Mouse (Mus musculus) thymus, adult 2 months (tissue): Measurements from ENCODE around the gene Soga3. TPM values are rescaled to one million over a fixed set of nuclear protein-coding genes. Genes with fewer than 3 reads are reported as not detected.

ENCODE experiments used
- DNase-seq: peaks from one replicate; pipeline ENCODE4 v3.0.0; 2021
- H3K27ac ChIP-seq: fragments of 200-500 bp; 2 replicates; pipeline ENCODE4 v1.5.1; 2012; ENCODE audit warnings: low read length, control low read depth; ENCODE audit not compliant: control insufficient read depth, insufficient read depth
- H3K27me3 ChIP-seq: fragments of 200-500 bp; 2 replicates; pipeline ENCODE4 v1.6.1; 2012; ENCODE audit warnings: mild to moderate bottlenecking, low read length, moderate library complexity, mixed read lengths; ENCODE audit not compliant: control insufficient read depth, insufficient read depth
- H3K36me3 ChIP-seq: fragments of 200-500 bp; 2 replicates; pipeline ENCODE4 v1.6.1; 2012; ENCODE audit warnings: mild to moderate bottlenecking, low read length, moderate library complexity; ENCODE audit not compliant: control insufficient read depth, insufficient read depth
- H3K4me1 ChIP-seq: fragments of 200-500 bp; replicated peaks from 2 replicates; pipeline ENCODE4 v1.6.1; 2012; ENCODE audit warnings: low read length; ENCODE audit not compliant: control insufficient read depth, insufficient read depth
- H3K4me3 ChIP-seq: fragments of 200-500 bp; 2 replicates; pipeline ENCODE4 v1.5.1; 2012; ENCODE audit warnings: mild to moderate bottlenecking, low read length, control low read depth, moderate library complexity; ENCODE audit not compliant: control insufficient read depth, insufficient read depth
- CTCF ChIP-seq: fragments of 200-500 bp; IDR thresholded peaks from 2 replicates; pipeline ENCODE4 v1.5.1; 2012; ENCODE audit warnings: mild to moderate bottlenecking, control low read depth, low read length, moderate library complexity, borderline replicate concordance; ENCODE audit not compliant: control insufficient read depth, poor library complexity, insufficient read depth; ENCODE audit errors: extremely low read depth
- POLR2A ChIP-seq: fragments of 200-500 bp; IDR thresholded peaks from 2 replicates; pipeline ENCODE4 v1.6.1; 2012; ENCODE audit warnings: mild to moderate bottlenecking, low read length, control low read depth, moderate library complexity; ENCODE audit not compliant: control insufficient read depth, poor library complexity, insufficient read depth; ENCODE audit errors: extremely low read depth
- WGBS: fragments of 180-500 bp; shearing (Covaris S2); methylation state at CpG from one replicate; pipeline ENCODE4 v1.1.7; 2018; 5-methylcytosine and 5-hydroxymethylcytosine counted together
- polyA plus RNA-seq: library from polyadenylated mRNA; depleted of rRNA; stranded (reverse); fragments of >200 nt; gene quantifications from 2 replicates; pipeline ENCODE4 v1.2.3, GENCODE M21; 2012

Soga3 gene
- polyA plus RNA-seq, 1 experiment, result 0.13 TPM

- 27% methylated on average over 2 of the region's 2 CpGs for WGBS
- no peak for DNase-seq
- Histone ChIP-seq H3K27ac (no peak overlapping the region), H3K27me3 (no peaks in the 10 kb centered on the region), H3K4me1 (no peaks in the 10 kb centered on the region), H3K36me3 (no peaks in the 10 kb centered on the region), H3K4me3 (no peak overlapping the region)
- no peak for TF ChIP-seq CTCF
- TF ChIP-seq POLR2A, result no peak
Observed at GRCm38 (mm10) chr10:29178003-29178402, 34.4 kb downstream of the Soga3 start.

DNA sequence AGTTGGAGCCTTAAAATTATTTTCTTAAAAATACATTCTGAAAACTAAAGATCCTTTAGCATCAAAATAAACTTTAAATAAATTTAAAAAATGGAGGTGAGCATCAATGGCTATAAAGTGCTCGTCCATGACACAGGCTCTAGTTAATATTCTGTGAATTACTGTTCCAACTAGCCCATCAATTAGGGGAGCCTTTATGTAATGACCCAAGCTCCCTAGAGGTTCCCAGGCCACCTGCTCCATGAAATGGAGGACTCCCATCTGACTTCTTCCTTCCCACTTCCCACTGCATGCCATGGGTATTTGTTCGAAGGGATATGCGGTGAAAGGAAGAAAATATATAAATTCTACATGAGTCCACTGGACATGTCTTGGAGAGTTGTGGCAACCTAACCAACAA is 36.6 kb downstream of the Soga3 start:
- no peak for DNase-seq
- Histone ChIP-seq H3K36me3 (no peaks in the 10 kb centered on the region), H3K27ac (no peak overlapping the region), H3K4me3 (no peak overlapping the region), H3K27me3 (no peaks in the 10 kb centered on the region), H3K4me1 (no peaks in the 10 kb centered on the region)
- TF ChIP-seq POLR2A, result no peak
- TF ChIP-seq CTCF, result no peak
- WGBS, result 94% methylated on average over 3 of the region's 3 CpGs

- TF ChIP-seq CTCF (no peak), POLR2A (no peak)
- Histone ChIP-seq H3K27ac (no peak overlapping the region), H3K36me3 (no peaks in the 10 kb centered on the region), H3K4me3 (no peak overlapping the region), H3K4me1 (no peaks in the 10 kb centered on the region), H3K27me3 (no peaks in the 10 kb centered on the region)
- 97% methylated on average over 2 of the region's 2 CpGs for WGBS
- no peak for DNase-seq
Observed at GRCm38 (mm10) chr10:29181046-29181445, 37.4 kb downstream of the Soga3 start.

GRCm38 (mm10) chr10:29193769-29194168 is 50.1 kb downstream of the Soga3 start:
- no peaks in the 10 kb centered on the region for H3K36me3 ChIP-seq
- H3K27me3 ChIP-seq, result no peaks in the 10 kb centered on the region
- H3K27ac ChIP-seq, result no peak overlapping the region
- H3K4me3 ChIP-seq, result no peak overlapping the region
- no peaks in the 10 kb centered on the region for H3K4me1 ChIP-seq
- no peak for TF ChIP-seq POLR2A
- no peak for TF ChIP-seq CTCF
- DNase-seq, result no peak

- Histone ChIP-seq H3K36me3 (no peaks in the 10 kb centered on the region), H3K27me3 (no peaks in the 10 kb centered on the region), H3K27ac (no peak overlapping the region), H3K4me1 (no peaks in the 10 kb centered on the region), H3K4me3 (no peak overlapping the region)
- WGBS, result 96% methylated on average over 33 of the region's 33 CpGs
- TF ChIP-seq CTCF, result no peak
- no peak for TF ChIP-seq POLR2A
- DNase-seq, result no peak
Observed at GRCm38 (mm10) chr10:29196811-29197210, 53.2 kb downstream of the Soga3 start.

GRCm38 (mm10) chr10:29198642-29199041 is 55.0 kb downstream of the Soga3 start, which contains the start of gene Gm49353:
Gene Gm49353 (plus strand): TSS chr10:29198954.
- H3K4me3 ChIP-seq, result no peak within 1 kb of the TSS
- H3K4me1 ChIP-seq, result no peaks in the 10 kb centered on the region
- no peak for TF ChIP-seq CTCF
- TF ChIP-seq POLR2A, result no peak
- DNase-seq, result no peak
- no peak within 1 kb of the TSS for H3K27ac ChIP-seq
- 93% methylated on average over 7 of the region's 7 CpGs for WGBS
- no peaks in the 10 kb centered on the region for H3K27me3 ChIP-seq
- no peaks in the 10 kb centered on the region for H3K36me3 ChIP-seq

DNA sequence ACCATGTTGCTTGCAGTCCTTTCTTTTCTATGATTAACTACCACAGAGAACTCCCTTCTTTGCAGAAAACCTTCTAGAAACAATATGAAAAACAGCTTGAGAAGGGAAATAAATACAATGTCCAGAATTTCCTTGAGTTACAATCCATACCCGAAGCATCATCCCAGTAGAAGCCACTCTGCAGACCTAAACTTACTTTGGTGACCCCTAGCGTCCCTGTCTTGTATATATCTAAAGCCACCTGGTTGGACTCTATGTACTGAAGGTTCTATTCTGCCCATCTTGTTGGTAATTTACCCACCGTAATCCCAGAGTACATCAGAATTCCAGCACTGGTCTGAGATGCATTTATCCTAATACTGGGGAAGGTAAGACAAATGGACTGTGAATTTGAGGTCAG is 56.2 kb downstream of the Soga3 start:
- Histone ChIP-seq H3K27ac (no peak overlapping the region), H3K4me3 (no peak overlapping the region), H3K27me3 (no peaks in the 10 kb centered on the region), H3K4me1 (no peaks in the 10 kb centered on the region), H3K36me3 (no peaks in the 10 kb centered on the region)
- no peak for DNase-seq
- 79% methylated on average over 3 of the region's 3 CpGs for WGBS
- TF ChIP-seq POLR2A, result no peak
- no peak for TF ChIP-seq CTCF
